ENCODE assay signal across 10 mouse cellular contexts in genomic region chr13:84065256-84065898, GRCm38 (mm10).
A peak's percentile ranks its signal among the peaks of the same experiment; 100 is the strongest.
DNase-seq lines count a peak whose midpoint lies in the region; ATAC-seq lines count a peak whose summit lies in the region.
"Had no signal": no experiment of that assay in that cellular context is flagged by ENCODE, and none has a peak within 500 bp of the region (broad histone marks: within the 10 kb centered on the region; RNA-seq: fewer than 3 reads in every experiment).

No protein-coding gene starts in this region.

- peak overlapping the region; percentile 87 for H3K27ac ChIP-seq in hindbrain, embryonic 16.5 days (ENCODE audit: low read depth, low read length)
- H3K27ac ChIP-seq in neural tube, embryonic 15.5 days (replicated peaks), result peak overlapping the region; percentile 90
- H3K27ac ChIP-seq: limb, embryonic 15.5 days had no signal

- H3K4me1 ChIP-seq in hindbrain, embryonic 16.5 days (ENCODE audit: control insufficient read depth, insufficient read depth, low read depth, low read length), result peaks cover 19% of the 10 kb centered on the region
- peaks cover 29% of the 10 kb centered on the region for H3K4me1 ChIP-seq in neural tube, embryonic 15.5 days
- H3K4me1 ChIP-seq: limb, embryonic 15.5 days; megakaryocyte, embryonic 14.5 days had no signal

- peak; percentile 7 to 56 for DNase-seq in layer of hippocampus, adult 18-20 months (ENCODE audit: low spot score in 2 of 2)
- DNase-seq in layer of hippocampus, adult 8-10 months (ENCODE audit: low spot score in 2 of 2), result no peak
- peak; percentile 44 for DNase-seq in embryo, embryonic 11 days
- DNase-seq in heart, adult 18-20 months, result no peak
- no peak for DNase-seq in thymus, adult 18-20 months
- no peak for DNase-seq in adrenal gland, adult (ENCODE audit: inconsistent age in 2 of 2, low spot score in 1 of 2)

- WGBS in hindbrain, embryonic 16.5 days, result 21% methylated on average over 8 of the region's 8 CpGs
- 22% methylated on average over 8 of the region's 8 CpGs for WGBS in neural tube, embryonic 15.5 days

- no peaks in the 10 kb centered on the region for H3K36me3 ChIP-seq in hindbrain, embryonic 16.5 days (ENCODE audit: control insufficient read depth, insufficient read depth, low read length)
- H3K36me3 ChIP-seq in neural tube, embryonic 15.5 days, result no peaks in the 10 kb centered on the region
- H3K36me3 ChIP-seq: limb, embryonic 15.5 days had no signal

- H3K9ac ChIP-seq in hindbrain, embryonic 16.5 days (ENCODE audit: low read depth, low read length), result 0 out of 2 replicates have a peak overlapping the region, but pooled peaks have one; percentile 17
- H3K9ac ChIP-seq in neural tube, embryonic 15.5 days (replicated peaks), result no peak overlapping the region; the same call in 1 of the 2 replicates
- H3K9ac ChIP-seq: limb, embryonic 15.5 days had no signal

- ATAC-seq in hindbrain, embryonic 16.5 days, result peak; percentile 66
- peak; percentile 56 for ATAC-seq in neural tube, embryonic 15.5 days (ENCODE audit: low FRiP score)

- no peak overlapping the region for H3K4me3 ChIP-seq in hindbrain, embryonic 16.5 days (ENCODE audit: low read length)
- no peak overlapping the region for H3K4me3 ChIP-seq in neural tube, embryonic 15.5 days (replicated peaks)
- H3K4me3 ChIP-seq: limb, embryonic 15.5 days; megakaryocyte, embryonic 14.5 days had no signal

- no peaks in the 10 kb centered on the region for H3K9me3 ChIP-seq in hindbrain, embryonic 16.5 days (ENCODE audit: control insufficient read depth, low read length)
- H3K9me3 ChIP-seq in neural tube, embryonic 15.5 days (replicated peaks), result no peaks in the 10 kb centered on the region
- H3K9me3 ChIP-seq: limb, embryonic 15.5 days had no signal

- no peaks in the 10 kb centered on the region for H3K27me3 ChIP-seq in hindbrain, embryonic 16.5 days (replicated peaks; ENCODE audit: control insufficient read depth, insufficient read depth, low read length)
- no peaks in the 10 kb centered on the region for H3K27me3 ChIP-seq in neural tube, embryonic 15.5 days (replicated peaks)
- H3K27me3 ChIP-seq: limb, embryonic 15.5 days; megakaryocyte, embryonic 14.5 days had no signal

- H3K4me2 ChIP-seq in hindbrain, embryonic 16.5 days (ENCODE audit: low read length), result peak overlapping the region; percentile 5
- peak overlapping the region; percentile 28 for H3K4me2 ChIP-seq in neural tube, embryonic 15.5 days
- H3K4me2 ChIP-seq: limb, embryonic 15.5 days had no signal

Comparison
In these comparisons a context has a peak if more than half of its experiments do, and no peak if none do; other contexts are left out.
1. DNase-seq: peak in layer of hippocampus, adult 18-20 months (2 of 2) and embryo, embryonic 11 days (single experiment); none in layer of hippocampus, adult 8-10 months (0 of 2), heart, adult 18-20 months (0 of 2), thymus, adult 18-20 months (0 of 2) and adrenal gland, adult (0 of 2).